Mouse (Mus musculus): Measurements from ENCODE around the gene Oaz3.

DNA sequence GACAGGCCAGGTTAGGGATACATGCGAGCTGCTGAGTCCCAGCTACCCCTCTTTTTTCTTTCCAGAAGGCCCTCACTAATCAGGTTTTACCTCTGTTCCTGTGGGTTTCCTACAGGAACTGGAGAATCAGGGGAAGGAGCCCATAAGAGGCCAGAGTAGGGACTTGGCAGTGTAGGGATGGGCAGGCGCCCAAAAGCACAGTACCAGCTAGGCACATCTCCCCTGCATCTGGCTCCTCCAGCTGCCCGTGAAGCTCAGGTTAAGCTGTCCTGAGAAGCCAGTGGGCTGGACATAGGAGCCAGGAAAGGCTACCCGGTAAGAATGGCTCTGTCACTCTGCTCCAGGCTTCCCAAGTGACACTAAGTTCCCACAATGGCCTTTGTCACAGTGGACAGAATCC, 37.7 kb upstream of the Oaz3 start:
- TF ChIP-seq CTCF (IDR thresholded peaks at IDR 0.05; ENCODE audit: extremely low read depth, insufficient read length, insufficient replicate concordance, low read depth, low read length), result no peak
- TF ChIP-seq POLR2A (IDR thresholded peaks at IDR 0.05; ENCODE audit: low read depth, low read length), result no peak
